Mouse (Mus musculus): Measurements from ENCODE around the gene Trappc10.

The Trappc10 gene

GRCm38 (mm10) chr10:78244438-78245224, at the start of gene Trappc10:
Gene Trappc10 (minus strand): TSS chr10:78244641.
- peak; percentile 88 for DNase-seq (ENCODE audit: low spot score)

GRCm38 (mm10) chr10:78293576-78293975, 49.1 kb upstream of the Trappc10 start:
- DNase-seq (ENCODE audit: low spot score), result no peak

GRCm38 (mm10) chr10:78292381-78292780, 47.9 kb upstream of the Trappc10 start:
- DNase-seq (ENCODE audit: low spot score), result no peak

DNA sequence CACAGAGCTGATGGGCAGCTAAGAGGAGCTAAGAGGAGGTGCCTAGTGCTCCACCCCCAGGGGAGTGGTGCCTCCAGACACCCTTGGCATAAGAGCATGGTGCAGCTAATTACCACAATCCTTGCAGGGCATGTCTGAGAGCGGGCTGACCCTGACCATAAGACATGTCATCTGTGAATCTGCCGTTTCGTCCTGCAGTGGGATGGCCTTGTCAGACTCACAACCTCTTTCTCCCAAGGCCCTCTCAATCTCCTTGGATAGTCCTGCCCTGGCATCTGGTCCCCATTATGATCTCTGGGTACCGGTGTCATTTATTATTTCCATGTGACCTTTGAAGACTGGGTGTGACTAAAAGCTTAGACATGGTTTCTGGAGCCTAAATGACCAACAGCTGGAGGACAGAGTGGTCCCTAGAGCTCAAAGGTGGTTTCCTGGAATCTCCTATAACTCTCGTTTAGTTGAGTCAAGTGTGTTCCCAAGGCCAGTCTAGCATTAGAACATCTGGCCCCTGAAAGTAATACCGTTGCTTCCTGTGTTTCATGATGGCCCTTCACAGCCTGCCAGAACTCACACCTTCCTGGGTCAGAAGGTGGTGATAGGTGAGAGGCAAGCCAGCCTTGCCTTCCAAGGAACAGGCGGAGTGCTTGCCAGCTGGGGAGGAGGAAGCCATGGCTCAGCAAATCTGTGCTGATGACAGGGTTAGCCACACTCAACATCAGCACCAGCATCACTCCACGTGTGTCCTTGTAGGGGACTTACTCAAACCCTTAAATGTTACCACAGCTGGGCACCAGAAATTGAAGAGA, 46.5 kb upstream of the Trappc10 start:
- peak; percentile 18 for DNase-seq (ENCODE audit: low spot score)

DNA sequence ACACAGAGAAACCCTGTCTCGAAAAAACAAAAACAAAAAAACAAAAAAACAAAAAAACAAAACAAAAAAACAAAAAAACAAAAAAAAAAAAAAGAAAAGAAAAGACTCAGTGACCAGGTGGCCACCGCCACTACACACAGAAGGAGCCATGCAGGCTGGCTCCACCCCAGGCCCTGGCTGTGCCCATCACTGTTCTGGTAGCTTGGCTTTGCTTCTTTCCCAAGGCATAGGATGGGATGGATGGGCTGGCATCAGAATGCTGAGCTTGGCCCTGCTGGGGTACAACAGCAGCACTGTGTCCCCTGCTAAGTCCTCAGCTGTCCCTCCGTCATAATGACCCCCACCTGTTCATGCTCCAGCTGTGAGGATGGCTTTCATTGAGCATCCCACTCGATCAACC, 44.5 kb upstream of the Trappc10 start:
- no peak for DNase-seq (ENCODE audit: low spot score)

- DNase-seq (ENCODE audit: low spot score), result no peak
Measured at GRCm38 (mm10) chr10:78288135-78288534, 43.7 kb upstream of the Trappc10 start.

DNA sequence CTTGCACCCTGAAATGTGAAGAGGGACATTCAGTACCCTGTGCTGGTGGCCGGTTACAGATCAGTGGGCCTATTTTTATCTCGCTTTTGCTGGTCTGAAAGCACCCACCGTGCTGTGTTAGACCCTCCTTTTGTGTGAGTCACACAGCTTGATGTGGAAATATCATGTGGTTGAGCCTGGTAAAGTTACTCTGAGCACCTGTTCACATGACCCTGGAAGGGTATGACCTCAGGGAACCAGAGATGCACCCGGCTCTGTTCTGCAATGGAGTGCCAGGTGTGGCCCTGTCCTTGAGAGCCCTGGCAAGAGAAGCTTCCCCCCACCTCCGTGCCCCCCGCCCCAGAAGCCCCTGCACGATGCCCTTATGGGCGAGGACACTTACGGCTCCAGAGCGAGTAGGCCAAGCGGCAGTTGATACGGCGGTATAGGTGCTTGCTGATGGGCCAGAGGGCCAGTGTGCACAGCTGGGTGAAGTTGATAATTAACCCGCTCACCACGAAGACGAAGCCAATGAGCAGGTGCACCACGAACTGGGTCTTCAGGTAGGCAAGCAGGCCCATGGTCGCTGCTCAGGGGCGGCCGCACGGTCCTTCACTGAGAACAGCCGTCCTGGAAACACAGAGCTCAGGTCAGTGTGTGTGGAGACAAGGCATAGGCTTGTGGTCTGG, 43.2 kb upstream of the Trappc10 start:
- no peak for DNase-seq (ENCODE audit: low spot score)

DNA sequence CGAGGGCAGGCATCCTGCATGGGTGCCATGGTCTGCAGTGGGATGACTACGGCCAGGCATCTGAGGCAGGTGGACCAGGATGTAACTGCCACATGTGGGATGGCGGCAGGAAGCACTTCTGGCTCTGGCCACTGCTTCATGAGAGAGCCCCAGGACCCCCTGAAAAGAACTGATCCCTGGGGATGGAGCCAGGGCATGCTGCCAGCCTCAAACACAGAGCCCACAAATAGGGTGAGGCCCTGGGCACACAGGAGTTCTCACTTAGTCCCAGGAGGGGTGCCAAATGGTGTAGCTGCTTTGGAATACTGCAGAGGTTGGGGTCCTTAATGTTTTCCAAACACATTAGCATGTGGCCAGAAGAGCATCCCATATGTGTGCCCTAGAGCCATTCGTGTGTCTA, 41.5 kb upstream of the Trappc10 start:
- DNase-seq (ENCODE audit: low spot score), result no peak

DNA sequence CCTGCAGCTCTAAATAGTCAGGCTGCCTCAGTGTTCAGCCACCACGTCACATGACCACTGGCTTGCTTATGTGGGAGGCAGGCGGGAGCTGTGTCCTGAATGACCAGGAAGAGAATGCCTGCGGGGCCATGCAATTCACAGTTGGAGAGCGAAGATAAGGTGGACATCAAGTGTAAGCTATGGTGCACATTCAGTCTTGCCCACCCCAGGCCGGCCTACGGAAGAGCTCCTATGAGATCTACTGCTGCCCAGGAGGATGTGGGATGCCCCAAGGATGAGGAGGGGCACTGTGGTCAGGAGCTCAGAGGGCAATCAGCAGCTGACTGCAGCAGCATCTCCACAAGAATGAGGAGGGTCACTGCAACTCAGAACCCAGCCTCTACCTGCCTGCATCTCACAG, 41.0 kb upstream of the Trappc10 start:
- DNase-seq (ENCODE audit: low spot score), result no peak

GRCm38 (mm10) chr10:78284812-78285211, 40.4 kb upstream of the Trappc10 start:
- DNase-seq (ENCODE audit: low spot score), result no peak

DNA sequence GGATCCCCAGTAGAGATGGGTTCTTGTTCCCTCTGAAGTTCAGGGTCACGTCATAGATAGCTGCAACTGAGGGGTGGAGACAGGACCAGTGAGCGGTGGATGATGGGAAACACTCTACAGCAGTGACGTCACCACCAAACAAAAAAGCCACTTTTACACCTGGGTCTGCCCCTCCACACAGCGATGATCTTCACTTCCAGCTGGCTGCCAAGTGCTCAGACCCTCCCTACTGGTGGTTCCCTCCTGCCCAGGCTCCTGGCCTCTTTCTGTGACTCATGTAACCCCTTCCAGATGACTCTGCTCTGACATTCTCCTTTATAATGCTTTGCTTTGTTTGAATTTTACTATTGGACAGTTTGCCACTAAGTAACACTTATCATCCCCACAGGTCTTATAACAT, 38.0 kb upstream of the Trappc10 start:
- DNase-seq (ENCODE audit: low spot score), result no peak

- DNase-seq (ENCODE audit: low spot score), result no peak
Measured at GRCm38 (mm10) chr10:78280486-78280885, 36.0 kb upstream of the Trappc10 start.

DNA sequence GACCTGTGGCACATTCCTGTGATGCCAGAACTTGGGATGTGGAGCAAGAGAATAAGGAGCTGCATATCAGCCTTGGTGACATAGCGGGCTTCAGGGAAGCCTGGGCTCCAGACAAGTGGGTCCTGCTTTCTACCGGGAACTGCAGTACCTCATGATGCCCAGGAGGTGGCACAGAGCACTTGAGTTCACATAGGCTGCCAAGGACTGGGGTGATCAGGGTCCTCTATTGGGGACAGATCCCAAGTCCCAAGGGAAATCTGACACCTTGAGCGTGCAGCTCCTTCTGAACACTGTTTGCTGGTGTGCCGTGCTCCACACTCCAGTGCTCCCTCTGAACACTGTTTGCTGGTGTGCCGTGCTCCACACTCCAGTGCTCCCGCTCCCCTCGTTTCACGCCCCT, 34.8 kb upstream of the Trappc10 start:
- DNase-seq (ENCODE audit: low spot score), result peak; percentile 33

- no peak for DNase-seq (ENCODE audit: low spot score)
Measured at GRCm38 (mm10) chr10:78277835-78278234, 33.4 kb upstream of the Trappc10 start.

DNA sequence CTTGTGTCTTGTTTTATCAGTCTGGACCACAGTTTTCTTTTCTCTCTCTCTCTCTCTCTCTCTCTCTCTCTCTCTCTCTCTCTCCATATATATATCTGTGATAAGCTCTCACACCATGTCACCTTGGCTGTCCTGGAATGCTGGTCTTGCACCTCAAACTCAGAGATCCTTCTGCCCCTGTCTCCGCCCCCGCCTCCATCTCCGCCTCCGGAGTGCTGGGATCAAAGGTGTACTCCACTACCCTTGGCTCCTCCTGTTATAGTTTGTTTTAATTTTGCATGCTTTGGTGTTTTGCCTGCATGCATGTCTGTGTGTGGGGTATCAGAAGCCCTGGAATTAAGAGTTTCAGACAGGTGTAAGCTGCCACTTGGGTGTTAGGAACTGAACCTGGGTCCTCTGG, 31.8 kb upstream of the Trappc10 start:
- DNase-seq (ENCODE audit: low spot score), result no peak

GRCm38 (mm10) chr10:78272932-78273331, 28.5 kb upstream of the Trappc10 start:
- peak; percentile 47 for DNase-seq (ENCODE audit: low spot score)

- no peak for DNase-seq (ENCODE audit: low spot score)
Measured at GRCm38 (mm10) chr10:78265881-78266280, 21.4 kb upstream of the Trappc10 start.

GRCm38 (mm10) chr10:78264735-78265134, 20.3 kb upstream of the Trappc10 start:
- DNase-seq (ENCODE audit: low spot score), result no peak

DNA sequence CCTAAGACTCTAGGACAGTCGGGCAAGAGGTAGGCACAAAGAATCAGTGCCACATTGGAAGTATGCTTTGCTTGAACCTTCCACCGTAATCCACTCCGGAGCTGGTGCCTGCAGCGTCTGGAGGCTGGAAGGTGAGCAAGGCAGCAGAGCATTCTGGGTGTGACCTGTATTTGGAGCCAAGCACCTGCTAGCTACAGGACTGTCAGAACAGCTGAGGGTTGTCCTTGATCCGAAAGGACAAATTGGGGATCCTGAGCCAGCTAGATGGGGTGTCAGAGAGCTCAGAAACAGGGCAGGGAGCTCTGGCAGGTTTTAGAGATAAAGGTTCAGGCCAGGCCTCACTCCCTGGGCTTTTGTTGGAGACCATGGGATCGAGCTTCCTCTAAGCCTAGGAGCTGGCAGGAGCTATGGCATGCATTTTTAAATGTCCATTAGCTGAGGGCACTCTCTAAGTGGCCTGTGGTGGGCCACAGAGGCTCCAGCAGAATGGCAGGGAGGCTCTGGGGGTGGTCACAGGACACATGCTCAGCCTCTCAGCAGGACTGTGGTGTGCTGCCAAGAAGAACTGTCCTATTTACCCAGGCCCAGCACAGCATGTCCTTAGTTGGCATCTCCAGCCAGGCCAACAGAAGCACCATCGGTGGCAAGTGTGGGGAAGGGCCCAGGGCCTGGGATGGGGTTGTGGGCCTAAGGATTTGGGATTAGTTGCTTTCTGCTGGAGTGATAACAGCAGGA, 16.6 kb upstream of the Trappc10 start:
- DNase-seq (ENCODE audit: low spot score), result no peak

DNA sequence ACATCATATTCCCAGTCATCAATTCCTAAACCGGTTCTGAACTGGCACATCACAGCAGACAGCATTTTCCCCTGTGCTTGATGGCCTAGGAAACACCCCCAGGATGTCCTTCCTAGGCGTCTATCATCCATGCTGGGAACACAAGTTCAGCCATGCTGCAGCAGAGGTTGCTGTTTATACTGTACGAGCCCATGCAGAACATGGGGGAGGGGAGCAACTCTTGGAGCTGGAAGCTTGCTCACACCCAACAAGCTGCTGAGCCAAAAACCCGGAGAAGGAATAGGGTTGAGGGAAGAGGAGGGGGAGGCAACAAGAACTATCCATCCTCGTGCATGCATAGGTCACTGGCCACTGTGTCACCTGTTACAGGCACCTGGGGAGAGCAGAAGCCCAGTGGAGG, 15.9 kb upstream of the Trappc10 start:
- DNase-seq (ENCODE audit: low spot score), result no peak

- DNase-seq (ENCODE audit: low spot score), result no peak
Measured at GRCm38 (mm10) chr10:78259702-78260101, 15.3 kb upstream of the Trappc10 start.

DNA sequence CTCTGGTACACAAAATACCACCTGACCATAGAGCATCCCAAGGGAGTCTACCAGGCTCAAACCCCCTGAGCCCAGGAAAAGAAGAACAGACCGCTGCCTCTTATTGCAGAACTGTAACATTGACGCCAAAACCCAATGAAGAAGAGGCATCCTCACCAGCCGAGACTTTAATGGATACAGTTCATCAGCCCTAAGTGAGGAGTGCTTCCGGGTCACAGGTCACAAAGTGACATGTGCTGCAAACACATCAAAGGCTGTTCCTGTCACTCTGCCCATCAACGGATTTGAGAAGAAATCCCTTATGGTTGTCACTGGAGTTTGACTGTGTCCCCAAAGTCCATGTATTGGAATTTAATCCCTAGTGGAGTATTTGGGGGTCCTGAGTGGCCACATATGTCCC, 14.8 kb upstream of the Trappc10 start:
- DNase-seq (ENCODE audit: low spot score), result no peak
